Mouse (Mus musculus) G1E (cell line): ENCODE results near the gene Irgq.

Experiments used
- CTCF ChIP-seq: IDR thresholded peaks from 2 replicates; pipeline ENCODE4 v1.5.1; 2012; ENCODE audit warnings: low read depth, low read length, inconsistent platforms, mixed read lengths
- GATA1 ChIP-seq: IDR thresholded peaks from 2 replicates; pipeline ENCODE4 v1.6.1; 2012; ENCODE audit warnings: borderline replicate concordance, low read length, inconsistent platforms, mixed read lengths
- GATA2 ChIP-seq: IDR thresholded peaks from 2 replicates; pipeline ENCODE4 v1.6.1; 2012; ENCODE audit warnings: low read depth, low read length, inconsistent platforms, borderline replicate concordance
- POLR2AphosphoS5 ChIP-seq: IDR thresholded peaks from 2 replicates; pipeline ENCODE4 v1.6.1; 2012; ENCODE audit warnings: low read depth, low read length, inconsistent platforms; ENCODE audit not compliant: insufficient replicate concordance
- TAL1 ChIP-seq: conservative IDR thresholded peaks from 2 replicates; pipeline ENCODE4 v1.6.1; 2012; ENCODE audit warnings: low read depth, low read length, inconsistent platforms, mixed read lengths

DNA sequence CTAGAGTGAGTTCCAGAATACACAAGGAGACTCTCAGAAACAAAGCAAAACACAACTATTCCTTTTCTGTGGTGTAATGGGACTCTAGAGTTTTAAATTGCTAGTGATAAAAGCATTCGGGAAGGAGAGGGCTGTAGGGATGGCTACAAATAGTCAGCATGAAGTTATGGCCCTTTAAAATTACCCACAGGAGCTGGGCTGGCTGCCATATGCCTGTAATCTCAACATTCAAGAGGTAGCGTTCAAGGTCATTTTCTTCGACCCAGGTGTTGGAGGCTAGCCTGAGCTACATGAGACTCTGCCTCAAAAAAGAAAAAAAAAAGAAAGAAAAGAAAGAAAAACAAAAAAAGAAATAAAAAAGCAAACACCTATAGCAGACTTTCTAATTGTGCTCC lies 24.4 kb upstream of the Irgq start:
- TF ChIP-seq GATA1 (no peak), CTCF (no peak), GATA2 (no peak), TAL1 (no peak), POLR2AphosphoS5 (no peak)
